Mouse (Mus musculus) midbrain, postnatal 0 days (tissue): ENCODE measurements around the gene Tex22. TPM values are rescaled to one million over a fixed set of nuclear protein-coding genes. Genes with fewer than 3 reads are reported as not detected.
A peak's percentile ranks its signal among the peaks of the same experiment; 100 is the strongest.

Experiments
- ATAC-seq: fragments of 200-750 bp; cut with Nextera tagmentation; 2 replicates; pipeline ENCODE4 v1.8.0; 2017; ENCODE audit warnings: moderate number of reproducible peaks, mild to moderate bottlenecking, moderate TSS enrichment, moderate library complexity; ENCODE audit not compliant: low FRiP score
- DNase-seq: peaks from one replicate; pipeline ENCODE4 v3.0.0-alpha.2; 2015; ENCODE audit warnings: low spot score
- H3K27ac ChIP-seq: fragments of 300-500 bp; sonication (generic); 2 replicates; pipeline ENCODE4 v1.5.1; 2014; ENCODE audit warnings: low read depth, mild to moderate bottlenecking, low read length, mixed read lengths
- H3K27me3 ChIP-seq: fragments of 300-500 bp; sonication (generic); 2 replicates; pipeline ENCODE4 v1.6.1; 2014; ENCODE audit warnings: low read length, control low read depth, mixed read lengths; ENCODE audit not compliant: insufficient read depth
- H3K36me3 ChIP-seq: fragments of 300-500 bp; sonication (generic); 2 replicates; pipeline ENCODE4 v1.6.1; 2014; ENCODE audit warnings: low read length, control low read depth, mixed read lengths; ENCODE audit not compliant: insufficient read depth
- H3K4me1 ChIP-seq: fragments of 300-500 bp; sonication (generic); 2 replicates; pipeline ENCODE4 v1.6.1; 2014; ENCODE audit warnings: mild to moderate bottlenecking, control low read depth, antibody characterized with exemption, low read length, mixed read lengths; ENCODE audit not compliant: insufficient read depth
- H3K4me2 ChIP-seq: fragments of 300-500 bp; sonication (generic); 2 replicates; pipeline ENCODE4 v1.6.1; 2014; ENCODE audit warnings: low read depth, mild to moderate bottlenecking, low read length, mixed read lengths; ENCODE audit not compliant: poor library complexity, severe bottlenecking
- H3K4me3 ChIP-seq: fragments of 300-500 bp; sonication (generic); 2 replicates; pipeline ENCODE4 v1.5.1; 2014; ENCODE audit warnings: low read depth, mild to moderate bottlenecking, low read length, moderate library complexity
- H3K9ac ChIP-seq: fragments of 300-500 bp; sonication (generic); replicated peaks from 2 replicates; pipeline ENCODE4 v1.6.1; 2014; ENCODE audit warnings: mild to moderate bottlenecking, low read length, moderate library complexity, mixed read lengths; ENCODE audit not compliant: poor library complexity, severe bottlenecking
- H3K9me3 ChIP-seq: fragments of 300-500 bp; sonication (generic); 2 replicates; pipeline ENCODE4 v1.6.1; 2016; ENCODE audit warnings: low read length, control low read depth
- CTCF ChIP-seq: IDR thresholded peaks from 2 replicates; pipeline ENCODE4 v1.5.1; 2016; ENCODE audit warnings: antibody characterized with exemption, mild to moderate bottlenecking
- WGBS: fragments of 180-500 bp; shearing (Covaris S2); extraction: QIAGEN DNeasy Blood & Tissue Kit; methylation state at CpG from one replicate; pipeline ENCODE4 v1.1.7; 2014; 5-methylcytosine and 5-hydroxymethylcytosine counted together
- polyA plus RNA-seq: library from polyadenylated mRNA; unstranded; fragments of >200 nt; fragmentation: Nextera tagmentation; extraction: Ambion mirVana; gene quantifications from 2 replicates; pipeline ENCODE4 v1.2.1, GENCODE M21; 2015
- total RNA-seq: library from RNA; depleted of rRNA; stranded (reverse); fragments of >200 nt; gene quantifications from 2 replicates; pipeline ENCODE4 v1.2.3, GENCODE M21; 2014

Gene Tex22
- total and polyA plus RNA-seq, 2 experiments from 2014 or later: 2.2 TPM; not detected in 1

DNA sequence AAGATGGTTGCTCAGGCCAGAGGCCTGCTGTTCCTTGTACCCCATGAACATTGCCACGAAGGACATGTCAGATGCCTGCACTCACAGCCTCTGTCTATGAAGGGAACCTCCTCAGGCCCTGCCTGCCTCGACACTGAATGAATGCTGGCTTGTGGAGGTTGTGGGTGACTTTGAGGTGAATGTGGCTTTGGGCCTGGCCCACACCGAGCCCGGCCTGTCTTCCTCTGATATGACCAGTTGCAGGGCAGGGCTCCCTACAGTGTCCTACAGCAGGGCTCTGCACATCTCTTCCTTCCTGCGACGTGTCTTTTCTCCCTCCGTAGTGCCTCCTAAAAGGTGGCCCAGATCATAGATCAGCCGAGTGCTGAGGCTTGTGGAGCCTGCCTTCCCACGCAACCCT lies 43.3 kb upstream of the Tex22 start:
- H3K9ac ChIP-seq: no peak overlapping the region
- no peak overlapping the region for H3K4me3 ChIP-seq
- 85% methylated on average over 9 of the region's 9 CpGs for WGBS

DNA sequence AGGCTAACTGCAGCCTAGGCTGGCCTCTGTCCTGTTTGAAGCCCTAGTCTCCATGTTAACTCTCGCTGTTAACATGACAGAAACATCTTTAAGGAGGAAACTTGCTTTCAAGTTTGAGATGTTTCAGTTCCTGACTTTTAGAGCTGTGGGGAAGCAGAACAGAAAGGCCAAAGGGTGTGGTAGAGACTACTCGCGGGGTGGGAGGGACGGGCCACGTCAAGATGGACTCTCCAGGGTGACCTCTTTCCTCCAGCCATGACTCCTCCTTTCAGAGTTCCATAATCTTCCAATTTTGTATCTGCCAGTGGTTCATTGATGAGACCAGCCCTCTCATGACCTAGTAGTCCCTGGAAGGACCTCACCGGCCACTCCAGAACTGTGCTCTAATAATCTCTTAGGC lies 42.9 kb upstream of the Tex22 start:
- no peak overlapping the region for H3K4me2 ChIP-seq
- peaks cover 7% of the 10 kb centered on the region; the same call in 1 of the 2 replicates for H3K4me1 ChIP-seq
- 93% methylated on average over 6 of the region's 6 CpGs for WGBS
- H3K36me3 ChIP-seq: no peaks in the 10 kb centered on the region
- no peak for ATAC-seq
- no peak for TF ChIP-seq CTCF
- H3K27me3 ChIP-seq: no peaks in the 10 kb centered on the region
- H3K9ac ChIP-seq: no peak overlapping the region
- no peaks in the 10 kb centered on the region for H3K9me3 ChIP-seq
- DNase-seq: no peak
- H3K27ac ChIP-seq: no peak overlapping the region
- no peak overlapping the region for H3K4me3 ChIP-seq

More for the DNA sequence above, 43.3 kb upstream of the Tex22 start:
- no peak for TF ChIP-seq CTCF
- Histone ChIP-seq H3K9me3 (no peaks in the 10 kb centered on the region), H3K27me3 (no peaks in the 10 kb centered on the region), H3K4me1 (peaks cover 7% of the 10 kb centered on the region; the same call in 1 of the 2 replicates), H3K4me2 (no peak overlapping the region), H3K36me3 (no peaks in the 10 kb centered on the region), H3K27ac (no peak overlapping the region)
- DNase-seq: no peak
- ATAC-seq: no peak

DNA sequence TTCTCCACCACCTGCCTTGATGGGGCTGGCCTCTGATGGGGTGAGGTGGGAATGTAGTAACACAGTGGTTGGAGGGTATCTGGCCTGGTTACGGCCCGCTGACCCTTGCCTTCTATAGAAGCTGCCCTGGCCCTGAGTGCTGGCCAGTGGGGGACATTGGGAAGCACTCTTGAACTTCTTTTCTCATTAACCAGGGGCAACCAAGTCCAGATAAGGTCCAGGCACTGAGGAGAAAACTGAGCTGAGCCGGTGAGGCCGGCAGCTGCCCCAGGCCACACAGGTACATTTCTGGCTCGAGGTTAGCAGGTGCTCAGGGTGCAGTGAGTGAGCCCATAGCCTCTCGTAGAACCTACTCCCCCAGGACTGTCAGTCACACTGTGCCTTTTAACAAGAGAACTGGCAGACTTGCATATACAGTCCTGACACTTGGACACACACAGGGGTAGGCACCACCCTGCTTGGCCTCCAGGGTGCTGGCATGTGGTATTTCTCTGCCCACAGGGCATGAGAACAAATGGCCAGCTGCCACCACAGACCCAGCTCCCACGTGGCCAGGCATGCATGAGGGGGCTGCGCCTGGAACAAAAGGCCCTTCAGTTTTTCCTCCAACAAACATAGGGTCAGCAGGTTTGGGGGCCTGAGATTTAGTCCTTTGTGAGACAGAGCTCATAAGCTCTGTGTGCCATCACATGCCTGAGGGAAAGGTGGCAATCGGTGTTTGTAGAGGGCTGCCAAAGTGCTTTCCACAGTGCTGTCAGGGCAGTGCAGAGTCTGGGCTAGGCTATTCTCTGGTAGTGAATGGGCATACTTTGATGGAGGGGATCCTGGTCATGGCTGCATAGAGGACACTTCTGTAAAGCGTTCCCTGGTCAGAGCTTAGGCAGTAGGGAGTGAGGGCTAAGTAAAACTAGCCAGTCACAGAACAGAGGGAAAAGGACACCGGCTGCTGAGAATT lies 41.7 kb upstream of the Tex22 start:
- Histone ChIP-seq H3K27me3 (no peaks in the 10 kb centered on the region), H3K4me3 (no peak overlapping the region), H3K4me2 (no peak overlapping the region), H3K9ac (no peak overlapping the region; the same call in 1 of the 2 replicates), H3K36me3 (no peaks in the 10 kb centered on the region), H3K9me3 (no peaks in the 10 kb centered on the region), H3K4me1 (peaks cover 7% of the 10 kb centered on the region; the same call in 1 of the 2 replicates), H3K27ac (0 out of 2 replicates have a peak overlapping the region, but pooled peaks have one; percentile 32)
- DNase-seq: peak; percentile 46
- ATAC-seq: peak; percentile 33; the same call in 1 of the 2 replicates
- WGBS: 64% methylated on average over 11 of the region's 11 CpGs
- no peak for TF ChIP-seq CTCF

DNA sequence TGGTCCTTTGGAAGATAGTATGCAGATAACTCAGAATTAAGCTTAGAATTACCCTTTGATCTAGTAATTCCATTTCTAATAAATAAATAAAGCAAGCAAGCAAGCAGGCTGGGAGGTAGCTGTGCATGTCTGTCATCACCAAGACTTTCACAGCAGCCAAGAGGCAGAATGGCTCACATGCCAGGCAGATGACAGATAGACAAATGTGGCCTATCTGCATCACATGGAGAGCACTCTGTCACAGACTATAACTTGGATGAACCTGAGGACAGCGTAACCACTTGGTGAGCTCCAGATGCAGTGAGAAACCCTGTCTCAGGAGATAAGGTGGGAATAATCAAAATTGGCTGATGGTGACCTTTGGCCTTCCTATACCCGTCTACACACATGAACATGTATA lies 39.2 kb upstream of the Tex22 start:
- Histone ChIP-seq H3K9ac (no peak overlapping the region), H3K9me3 (no peaks in the 10 kb centered on the region), H3K4me1 (peaks cover 7% of the 10 kb centered on the region; the same call in 1 of the 2 replicates), H3K36me3 (no peaks in the 10 kb centered on the region), H3K4me2 (no peak overlapping the region), H3K4me3 (no peak overlapping the region), H3K27me3 (no peaks in the 10 kb centered on the region), H3K27ac (no peak overlapping the region)
- ATAC-seq: no peak
- TF ChIP-seq CTCF: no peak
- DNase-seq: no peak
- WGBS: 98% methylated on average over 2 of the region's 2 CpGs

DNA sequence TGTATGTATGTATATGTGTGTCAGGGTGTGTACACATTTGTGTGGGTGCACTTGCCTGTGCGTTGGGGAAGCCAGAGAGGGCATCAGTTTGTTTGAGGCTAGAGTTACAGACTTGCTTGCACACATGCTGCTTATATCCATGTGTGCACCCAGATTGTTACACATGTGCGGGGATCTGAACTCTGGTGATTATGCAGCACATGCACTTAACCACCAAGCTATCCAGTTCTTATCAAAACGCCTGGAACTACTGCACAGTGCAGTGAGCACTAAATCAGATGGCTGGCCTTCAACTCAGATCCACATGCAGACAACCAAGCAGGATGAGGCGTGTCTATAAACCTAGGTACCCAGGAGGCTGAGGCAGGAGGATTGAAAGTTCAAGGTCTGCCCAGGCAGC lies 37.3 kb upstream of the Tex22 start:
- no peak overlapping the region for H3K4me2 ChIP-seq
- DNase-seq: no peak
- no peak for ATAC-seq
- peaks cover 15% of the 10 kb centered on the region for H3K4me1 ChIP-seq
- TF ChIP-seq CTCF: no peak
- no peaks in the 10 kb centered on the region for H3K9me3 ChIP-seq
- no peak overlapping the region for H3K4me3 ChIP-seq
- H3K36me3 ChIP-seq: no peaks in the 10 kb centered on the region
- 91% methylated on average over 4 of the region's 4 CpGs for WGBS
- no peak overlapping the region for H3K27ac ChIP-seq
- no peak overlapping the region for H3K9ac ChIP-seq
- no peaks in the 10 kb centered on the region for H3K27me3 ChIP-seq

DNA sequence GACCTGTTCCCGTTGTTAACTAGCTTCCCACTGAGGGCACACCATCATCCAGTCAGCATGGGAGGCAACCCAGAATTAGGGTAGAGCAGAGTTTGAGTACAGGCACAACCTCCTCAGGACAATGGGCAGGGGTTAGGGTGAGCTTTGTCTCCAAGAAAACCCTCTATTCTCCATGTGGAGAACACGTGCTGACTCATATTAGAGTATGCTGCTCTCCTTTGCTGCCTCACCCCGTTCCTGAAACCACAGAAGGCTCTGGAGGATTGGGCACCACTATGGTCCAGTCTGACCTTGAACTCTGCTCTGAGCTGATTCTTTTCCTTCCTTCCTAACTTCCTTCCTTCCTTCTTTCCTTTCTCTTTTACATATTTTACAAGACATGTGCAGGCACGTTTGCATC lies 35.9 kb upstream of the Tex22 start:
- no peak overlapping the region for H3K9ac ChIP-seq
- TF ChIP-seq CTCF: no peak
- no peaks in the 10 kb centered on the region for H3K36me3 ChIP-seq
- no peaks in the 10 kb centered on the region for H3K27me3 ChIP-seq
- 97% methylated on average over 4 of the region's 4 CpGs for WGBS
- DNase-seq (no peak), ATAC-seq (no peak)
- H3K4me1 ChIP-seq: peaks cover 8% of the 10 kb centered on the region
- H3K4me3 ChIP-seq: no peak overlapping the region
- H3K27ac ChIP-seq: no peak overlapping the region
- no peak overlapping the region for H3K4me2 ChIP-seq
- no peaks in the 10 kb centered on the region for H3K9me3 ChIP-seq
